Mouse (Mus musculus) liver, embryonic 15.5 days (tissue): ENCODE results near the gene Uqcc1. TPM values are rescaled to one million over a fixed set of nuclear protein-coding genes. Genes with fewer than 3 reads are reported as not detected.
"Not testable (repeated sequence)": the region's sequence is repeated elsewhere in the genome, so short reads cannot be mapped to it uniquely, and the experiment has no call there.

Experiments used
- ATAC-seq: fragments of 200-750 bp; cut with Nextera tagmentation; 2 replicates; pipeline ENCODE4 v1.8.0; 2017; ENCODE audit warnings: moderate number of reproducible peaks, mild to moderate bottlenecking, moderate library complexity; ENCODE audit not compliant: insufficient read depth
- H3K27ac ChIP-seq: fragments of 300-500 bp; sonication (generic); replicated peaks from 2 replicates; pipeline ENCODE4 v1.5.1; 2015; ENCODE audit warnings: mild to moderate bottlenecking, inconsistent platforms
- H3K27me3 ChIP-seq: fragments of 300-500 bp; sonication (generic); 2 replicates; pipeline ENCODE4 v1.6.1; 2015; ENCODE audit warnings: mild to moderate bottlenecking, inconsistent platforms
- H3K36me3 ChIP-seq: fragments of 300-500 bp; sonication (generic); replicated peaks from 2 replicates; pipeline ENCODE4 v1.6.1; 2015; ENCODE audit warnings: moderate library complexity, mild to moderate bottlenecking, inconsistent platforms
- H3K4me1 ChIP-seq: fragments of 300-500 bp; sonication (generic); replicated peaks from 2 replicates; pipeline ENCODE4 v1.6.1; 2015; ENCODE audit warnings: inconsistent platforms
- H3K4me2 ChIP-seq: fragments of 300-500 bp; sonication (generic); 2 replicates; pipeline ENCODE4 v1.6.1; 2015; ENCODE audit warnings: moderate library complexity, mild to moderate bottlenecking, inconsistent platforms
- H3K4me3 ChIP-seq: fragments of 300-500 bp; sonication (generic); replicated peaks from 2 replicates; pipeline ENCODE4 v1.5.1; 2015; ENCODE audit warnings: mild to moderate bottlenecking, inconsistent platforms
- H3K9ac ChIP-seq: fragments of 300-500 bp; sonication (generic); 2 replicates; pipeline ENCODE4 v1.6.1; 2015; ENCODE audit warnings: moderate library complexity, mild to moderate bottlenecking, inconsistent platforms
- H3K9me3 ChIP-seq: fragments of 300-500 bp; sonication (generic); replicated peaks from 2 replicates; pipeline ENCODE4 v1.6.1; 2016; ENCODE audit warnings: inconsistent platforms
- WGBS: fragments of 180-500 bp; shearing (Covaris S2); methylation state at CpG from one replicate; pipeline ENCODE4 v1.1.7; 2015; ENCODE audit warnings: mixed read lengths; ENCODE audit not compliant: insufficient replicate concordance; 5-methylcytosine and 5-hydroxymethylcytosine counted together
- polyA plus RNA-seq: library from polyadenylated mRNA; unstranded; fragments of >200 nt; fragmentation: Nextera tagmentation; extraction: Ambion mirVana; gene quantifications from 2 replicates; pipeline ENCODE4 v1.2.1, GENCODE M21; 2015

Uqcc1 gene
- polyA plus RNA-seq, 1 experiment from 2014 or later, result 33.5 TPM

DNA sequence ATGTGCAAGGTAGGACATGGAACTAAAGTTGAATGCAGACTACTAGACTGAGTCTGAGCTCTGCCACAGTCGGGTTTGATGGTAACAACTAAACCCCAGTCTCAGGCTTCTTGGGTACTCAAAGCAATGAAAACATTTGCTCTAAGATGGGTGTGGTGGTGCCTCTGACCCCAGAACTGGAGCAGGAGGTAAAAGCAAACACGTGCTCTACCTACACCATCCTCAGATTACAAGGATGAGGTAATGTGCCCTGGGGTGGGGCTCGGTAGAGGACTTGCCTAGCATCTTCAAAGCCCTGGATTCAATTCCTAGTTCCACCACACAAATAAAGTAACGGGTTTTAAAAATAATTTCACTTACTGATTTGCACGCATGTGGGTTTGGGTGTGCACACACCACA, 77.6 kb downstream of the Uqcc1 start:
- H3K4me3 ChIP-seq, result no peak overlapping the region
- 0 out of 2 replicates have a peak, but pooled peaks cover 3% of the 10 kb centered on the region for H3K4me1 ChIP-seq
- no peaks in the 10 kb centered on the region for H3K9me3 ChIP-seq
- no peak overlapping the region for H3K27ac ChIP-seq
- H3K4me2 ChIP-seq, result no peak overlapping the region
- peaks cover 38% of the 10 kb centered on the region for H3K36me3 ChIP-seq
- WGBS, result 79% methylated on average over 5 of the region's 5 CpGs
- no peaks in the 10 kb centered on the region for H3K27me3 ChIP-seq
- H3K9ac ChIP-seq, result no peak overlapping the region
- ATAC-seq, result no peak

DNA sequence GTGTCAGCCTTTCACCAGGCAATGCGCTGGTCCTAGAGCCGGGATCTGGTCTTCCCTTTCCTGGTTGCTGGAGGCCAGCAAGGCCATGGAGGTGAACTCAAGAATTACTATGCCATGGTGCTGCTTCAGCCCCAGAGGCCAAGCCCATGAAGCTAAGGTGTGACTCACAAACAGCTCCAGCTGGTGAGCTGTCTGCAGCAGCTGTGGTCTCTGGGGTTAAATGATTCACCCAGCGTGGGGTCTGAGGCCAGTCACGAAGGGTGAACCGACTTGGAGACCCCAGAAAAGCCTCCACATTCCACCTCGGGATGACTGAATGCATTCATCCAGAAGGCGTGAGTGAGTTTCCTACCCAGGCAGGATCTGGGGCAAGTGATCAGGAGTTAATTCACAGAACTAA, 80.0 kb downstream of the Uqcc1 start:
- 0 out of 2 replicates have a peak, but pooled peaks cover 3% of the 10 kb centered on the region for H3K4me1 ChIP-seq
- H3K9ac ChIP-seq, result no peak overlapping the region
- H3K4me2 ChIP-seq, result no peak overlapping the region
- H3K9me3 ChIP-seq, result no peaks in the 10 kb centered on the region
- ATAC-seq, result no peak
- no peaks in the 10 kb centered on the region for H3K27me3 ChIP-seq
- 73% methylated on average over 7 of the region's 7 CpGs for WGBS
- no peak overlapping the region for H3K27ac ChIP-seq
- peaks cover 44% of the 10 kb centered on the region for H3K36me3 ChIP-seq
- no peak overlapping the region for H3K4me3 ChIP-seq

DNA sequence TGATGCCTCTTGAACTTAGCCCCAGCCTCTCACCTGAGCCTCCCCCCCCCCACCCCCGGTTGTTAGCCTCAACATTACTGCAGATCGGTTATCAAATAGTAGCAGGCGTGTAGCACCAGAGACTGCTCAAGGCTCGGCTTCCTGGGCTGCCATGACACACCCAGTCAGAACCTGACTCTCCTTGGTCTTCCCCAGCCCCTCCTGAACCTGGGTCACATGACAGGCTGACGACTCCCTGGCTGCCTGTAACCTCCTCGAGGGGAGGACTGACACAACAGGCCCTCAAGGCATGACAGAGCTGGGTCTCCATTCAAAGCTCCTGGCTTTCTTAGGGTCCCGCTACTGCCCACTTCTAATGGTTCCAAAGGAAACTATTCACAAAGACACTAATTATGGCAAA, 80.6 kb downstream of the Uqcc1 start:
- 24% methylated on average over 7 of the region's 7 CpGs for WGBS
- no peak overlapping the region for H3K27ac ChIP-seq

DNA sequence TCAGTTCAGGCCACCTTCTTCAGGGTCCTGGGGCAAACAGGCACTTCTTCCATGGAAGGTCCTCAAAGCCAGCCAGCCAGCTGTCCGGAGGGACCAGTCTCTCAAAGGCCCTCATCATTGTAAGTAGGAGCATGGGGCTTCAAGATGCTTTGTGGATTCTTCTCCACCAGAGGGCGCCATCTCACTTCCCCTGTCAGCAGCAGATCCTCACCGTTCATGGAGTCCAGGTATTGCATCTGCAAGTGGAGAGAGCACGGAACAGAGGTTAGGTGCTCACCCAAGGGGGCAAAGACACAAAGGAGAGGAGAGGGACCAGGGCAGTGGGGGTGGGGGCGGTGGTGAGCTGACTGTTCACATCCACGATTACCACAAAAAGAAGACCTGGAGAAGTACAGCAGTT, 81.8 kb downstream of the Uqcc1 start:
- Histone ChIP-seq H3K4me1 (0 out of 2 replicates have a peak, but pooled peaks cover 3% of the 10 kb centered on the region), H3K36me3 (peaks cover 37% of the 10 kb centered on the region), H3K9ac (no peak overlapping the region), H3K4me3 (no peak overlapping the region), H3K27ac (no peak overlapping the region), H3K9me3 (no peaks in the 10 kb centered on the region), H3K27me3 (no peaks in the 10 kb centered on the region), H3K4me2 (no peak overlapping the region)
- ATAC-seq, result no peak
- 36% methylated on average over 6 of the region's 6 CpGs for WGBS

More for the DNA sequence above, 80.6 kb downstream of the Uqcc1 start:
- H3K4me3 ChIP-seq, result no peak overlapping the region
- H3K4me1 ChIP-seq, result 0 out of 2 replicates have a peak, but pooled peaks cover 3% of the 10 kb centered on the region
- H3K36me3 ChIP-seq, result peaks cover 41% of the 10 kb centered on the region
- no peaks in the 10 kb centered on the region for H3K9me3 ChIP-seq
- no peak overlapping the region for H3K4me2 ChIP-seq
- H3K9ac ChIP-seq, result no peak overlapping the region
- H3K27me3 ChIP-seq, result no peaks in the 10 kb centered on the region
- ATAC-seq, result peak; percentile 44

DNA sequence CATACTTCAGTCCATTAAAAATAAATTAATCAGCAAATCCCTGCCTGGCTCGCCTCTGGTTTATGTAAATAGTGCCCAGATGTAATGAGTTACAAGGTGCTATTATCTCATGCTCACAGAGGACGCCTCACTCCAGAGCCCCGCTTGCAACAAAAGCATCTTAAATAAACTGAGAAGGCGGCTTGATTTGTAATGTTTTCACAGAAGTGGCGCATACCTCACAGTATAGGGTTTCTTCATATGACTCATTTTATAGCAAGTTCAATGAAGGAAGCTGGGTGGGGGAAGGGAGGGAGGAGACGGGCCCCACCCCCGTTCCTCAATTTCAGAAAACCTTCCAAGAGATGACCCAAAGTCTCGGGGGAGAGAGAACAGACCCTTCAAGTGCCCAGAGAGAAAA, 83.2 kb downstream of the Uqcc1 start:
- Histone ChIP-seq H3K27ac (no peak overlapping the region), H3K36me3 (peaks cover 30% of the 10 kb centered on the region), H3K27me3 (no peaks in the 10 kb centered on the region), H3K9ac (no peak overlapping the region), H3K4me3 (no peak overlapping the region), H3K4me2 (no peak overlapping the region), H3K4me1 (0 out of 2 replicates have a peak, but pooled peaks cover 3% of the 10 kb centered on the region), H3K9me3 (no peaks in the 10 kb centered on the region)
- ATAC-seq, result no peak
- 72% methylated on average over 8 of the region's 8 CpGs for WGBS

DNA sequence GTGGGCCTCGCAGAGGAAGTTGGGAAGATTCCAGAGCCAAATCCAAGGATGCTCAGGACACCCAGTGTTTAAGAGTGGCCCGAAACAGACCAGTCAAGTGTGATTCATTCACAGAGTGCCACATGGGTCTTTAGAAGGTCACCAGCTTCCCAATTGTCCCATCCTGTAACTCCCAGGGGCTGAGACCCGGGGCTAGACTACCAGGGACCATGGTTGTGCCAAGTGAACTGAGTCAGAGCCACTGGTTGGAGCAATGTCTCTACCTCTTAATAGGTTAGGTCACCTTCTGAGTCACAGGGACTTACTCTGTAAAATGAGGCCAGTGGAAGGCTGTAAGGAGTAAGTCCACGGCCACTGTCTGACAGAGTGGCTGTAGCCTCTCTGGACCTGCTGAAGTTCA, 91.1 kb downstream of the Uqcc1 start:
- 65% methylated on average over 4 of the region's 4 CpGs for WGBS
- ATAC-seq, result no peak
- no peaks in the 10 kb centered on the region for H3K9me3 ChIP-seq
- no peak overlapping the region for H3K9ac ChIP-seq
- peaks cover 15% of the 10 kb centered on the region; the same call in 1 of the 2 replicates for H3K27me3 ChIP-seq
- H3K36me3 ChIP-seq, result no peaks in the 10 kb centered on the region
- H3K4me1 ChIP-seq, result no peaks in the 10 kb centered on the region
- no peak overlapping the region for H3K4me3 ChIP-seq
- no peak overlapping the region for H3K27ac ChIP-seq
- no peak overlapping the region for H3K4me2 ChIP-seq

DNA sequence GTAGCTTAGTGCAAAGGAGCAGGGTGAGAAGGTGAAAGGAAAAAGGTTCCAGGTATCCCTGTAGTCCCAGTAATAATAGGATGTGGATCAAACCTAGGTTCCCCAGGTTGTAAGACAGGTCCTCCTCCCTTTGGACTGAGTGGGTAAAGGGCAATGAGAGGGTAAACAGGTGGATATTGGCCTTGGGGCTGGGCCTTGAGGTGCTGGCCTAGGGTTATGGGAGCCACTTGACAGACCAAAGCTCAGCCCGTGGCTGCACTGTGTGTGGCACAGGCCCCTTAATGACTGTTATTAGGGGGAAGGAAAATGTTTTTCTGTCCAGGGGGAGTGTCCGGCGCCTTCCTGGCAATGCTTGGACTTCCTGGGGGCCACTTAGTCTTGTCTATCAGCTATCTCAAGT, 92.1 kb downstream of the Uqcc1 start:
- Histone ChIP-seq H3K9me3 (no peaks in the 10 kb centered on the region), H3K4me1 (no peaks in the 10 kb centered on the region), H3K27me3 (peaks cover 21% of the 10 kb centered on the region; the same call in 1 of the 2 replicates), H3K4me3 (no peak overlapping the region), H3K36me3 (no peaks in the 10 kb centered on the region), H3K27ac (no peak overlapping the region), H3K9ac (no peak overlapping the region), H3K4me2 (no peak overlapping the region)
- 48% methylated on average over 3 of the region's 3 CpGs for WGBS
- ATAC-seq, result no peak

DNA sequence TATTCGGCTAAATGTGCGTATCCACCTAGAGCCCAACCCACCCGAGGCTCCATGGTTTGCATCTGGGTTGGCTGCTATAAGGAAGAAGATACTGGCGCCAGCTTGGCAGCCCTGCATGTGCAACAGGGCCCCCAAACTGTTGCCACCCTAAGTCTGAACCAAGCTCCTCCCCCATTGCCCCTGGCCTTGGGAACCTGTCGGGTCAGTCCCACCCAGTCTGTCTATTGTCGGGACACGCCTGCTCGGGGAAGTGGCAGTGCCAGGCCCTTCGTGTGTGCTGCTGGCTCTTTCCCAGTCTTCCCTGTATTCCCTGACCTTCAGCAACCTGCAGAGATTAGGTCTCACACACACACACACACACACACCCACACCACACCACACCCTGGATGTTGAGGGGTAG, 95.4 kb downstream of the Uqcc1 start, which contains the start of gene Fam83c:
Gene Fam83c, minus strand, starts transcription at position 123 of the 400 bp plus-strand sequence.
- Histone ChIP-seq H3K4me2 (no peak within 1 kb of the TSS), H3K27ac (no peak within 1 kb of the TSS), H3K4me1 (no peaks in the 10 kb centered on the region), H3K36me3 (no peaks in the 10 kb centered on the region), H3K9ac (no peak within 1 kb of the TSS), H3K9me3 (no peaks in the 10 kb centered on the region), H3K27me3 (0 out of 2 replicates have a peak, but pooled peaks cover 22% of the 10 kb centered on the region), H3K4me3 (no peak within 1 kb of the TSS)
- ATAC-seq, result no peak
- 53% methylated on average over 9 of the region's 9 CpGs for WGBS

DNA sequence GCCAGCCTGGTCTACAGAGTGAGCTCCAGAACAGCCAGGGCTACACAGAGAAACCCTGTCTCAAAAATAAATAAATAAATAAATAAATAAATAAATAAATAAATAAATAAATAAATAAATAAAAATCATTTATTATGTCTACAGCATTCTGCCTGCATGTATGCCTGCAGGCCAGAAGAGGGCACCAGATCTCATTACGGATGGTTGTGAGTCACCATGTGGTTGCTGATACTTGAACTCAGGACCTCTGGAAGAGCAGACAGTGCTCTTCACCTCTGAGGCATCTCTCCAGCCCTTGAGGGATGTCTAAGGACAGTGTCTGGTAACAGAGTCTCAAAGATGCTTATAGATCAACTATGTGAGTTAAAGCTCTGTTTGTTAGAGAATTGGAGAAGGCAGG, 98.0 kb downstream of the Uqcc1 start:
- 0 out of 2 replicates have a peak, but pooled peaks cover 15% of the 10 kb centered on the region for H3K27me3 ChIP-seq
- peaks cover 15% of the 10 kb centered on the region for H3K4me1 ChIP-seq
- H3K4me2 ChIP-seq, H3K9me3 ChIP-seq, H3K4me3 ChIP-seq, H3K36me3 ChIP-seq, H3K27ac ChIP-seq, H3K9ac ChIP-seq, ATAC-seq: not testable (repeated sequence)
- 51% methylated on average over 1 of the region's 1 CpGs for WGBS

DNA sequence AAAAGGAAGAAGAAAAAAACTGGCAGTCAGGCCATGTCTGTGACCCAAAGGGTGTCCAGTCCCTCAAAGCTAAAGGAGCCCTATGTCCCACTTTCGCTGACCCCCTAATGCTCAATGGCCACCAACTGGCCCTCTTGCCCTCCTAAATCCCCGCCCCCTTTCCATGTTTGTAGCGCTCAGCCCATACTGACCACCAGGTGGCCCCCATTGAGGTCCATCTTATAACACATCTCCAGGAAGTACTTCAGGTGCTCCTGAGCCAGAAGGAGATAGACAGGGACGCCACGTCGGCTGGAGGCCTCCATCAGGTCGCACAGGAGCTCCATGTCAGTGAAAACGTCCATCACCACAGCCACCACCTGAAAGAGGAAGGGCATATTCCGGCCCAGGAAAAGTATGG, 98.8 kb downstream of the Uqcc1 start:
- Histone ChIP-seq H3K4me1 (peaks cover 19% of the 10 kb centered on the region), H3K27ac (no peak overlapping the region), H3K36me3 (no peaks in the 10 kb centered on the region), H3K27me3 (0 out of 2 replicates have a peak, but pooled peaks cover 15% of the 10 kb centered on the region), H3K9me3 (no peaks in the 10 kb centered on the region), H3K4me2 (no peak overlapping the region), H3K4me3 (no peak overlapping the region), H3K9ac (no peak overlapping the region)
- 42% methylated on average over 9 of the region's 9 CpGs for WGBS
- ATAC-seq, result no peak

DNA sequence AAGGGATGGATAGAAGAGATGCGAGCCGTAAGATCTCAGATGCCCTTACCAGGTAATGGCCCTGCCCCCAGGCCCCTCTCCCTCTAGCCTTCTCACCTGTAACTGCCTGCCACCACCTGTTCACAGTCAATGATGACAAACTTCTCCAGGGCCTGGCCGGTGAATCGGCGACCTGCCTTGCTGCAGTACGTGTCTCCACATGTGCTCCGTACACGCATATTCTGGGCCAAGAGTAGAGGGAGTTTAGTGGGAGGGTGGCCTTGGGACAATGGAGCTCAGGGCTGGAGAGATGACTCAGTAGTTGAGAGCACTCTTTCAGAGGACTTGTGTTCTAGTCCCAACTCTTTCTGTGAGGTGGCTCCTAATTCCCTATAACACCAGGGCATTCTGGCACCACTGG, 99.3 kb downstream of the Uqcc1 start:
- no peak for ATAC-seq
- 79% methylated on average over 8 of the region's 8 CpGs for WGBS
- H3K4me2 ChIP-seq, result no peak overlapping the region
- H3K36me3 ChIP-seq, result no peaks in the 10 kb centered on the region
- no peak overlapping the region for H3K4me3 ChIP-seq
- H3K9ac ChIP-seq, result no peak overlapping the region
- no peak overlapping the region for H3K27ac ChIP-seq
- H3K4me1 ChIP-seq, result peaks cover 21% of the 10 kb centered on the region
- no peaks in the 10 kb centered on the region for H3K9me3 ChIP-seq
- H3K27me3 ChIP-seq, result 0 out of 2 replicates have a peak, but pooled peaks cover 15% of the 10 kb centered on the region
